Mouse (Mus musculus) right cerebral cortex, postnatal 10 days (tissue): ENCODE data around the gene Mrps23.

Experiments used
- DNase-seq, 2 experiments: peaks; one replicate each; pipeline ENCODE4 v3.0.0; 2021; ENCODE audit warnings: low spot score in 2 of 2

The Mrps23 gene

GRCm38 (mm10) chr11:88248636-88249035 is 44.4 kb downstream of the Mrps23 start:
- DNase-seq, result no peak

- no peak for DNase-seq
These were observed 46.4 kb downstream of the Mrps23 start for GRCm38 (mm10) chr11:88250568-88250967.

- DNase-seq, result no peak
These were observed 47.1 kb downstream of the Mrps23 start for GRCm38 (mm10) chr11:88251295-88251694.

- DNase-seq, result peak; percentile 70 to 87
These were observed 48.0 kb downstream of the Mrps23 start for GRCm38 (mm10) chr11:88251972-88252766.

DNA sequence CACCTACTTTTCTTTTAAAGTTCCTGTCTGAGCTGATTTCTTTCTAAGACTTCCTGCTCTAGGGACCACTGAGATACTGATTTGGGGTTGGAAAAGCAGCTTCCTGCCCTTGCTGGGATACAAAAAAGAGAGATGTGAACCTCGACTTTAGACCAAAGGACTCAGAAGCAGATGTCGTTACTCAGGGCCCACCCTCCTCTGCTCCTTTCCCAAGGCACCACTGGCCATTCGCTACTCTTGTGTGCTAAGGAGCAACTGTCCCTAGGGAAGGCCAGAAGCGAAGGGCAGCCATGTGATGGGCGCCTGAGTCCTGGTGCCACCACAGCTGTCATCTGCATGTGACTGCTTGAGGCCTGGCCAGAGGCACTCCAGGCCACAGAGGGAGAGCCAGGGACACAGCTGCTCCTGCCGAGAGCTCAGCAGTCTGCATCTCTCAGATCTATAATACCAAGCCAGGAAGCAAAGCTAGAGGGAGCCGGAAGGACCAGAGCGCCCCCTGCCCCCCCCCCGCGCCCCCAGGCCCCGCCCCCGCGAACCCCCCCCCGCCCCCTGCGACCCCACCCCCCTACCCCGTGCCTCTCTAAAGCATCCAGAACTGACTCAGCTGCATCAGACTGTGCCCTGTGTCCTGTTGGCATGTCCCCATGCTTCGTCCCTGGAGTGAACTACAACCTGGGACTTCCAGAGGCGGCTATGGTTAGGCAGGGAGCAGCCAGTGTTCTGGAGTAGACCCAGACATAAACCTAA is 48.8 kb downstream of the Mrps23 start:
- peak in 1 of 2 experiments; percentile 35 for DNase-seq

- no peak for DNase-seq
These were observed 49.5 kb downstream of the Mrps23 start for GRCm38 (mm10) chr11:88253514-88254167.

- no peak for DNase-seq
These were observed 53.5 kb downstream of the Mrps23 start for GRCm38 (mm10) chr11:88257700-88258099.

GRCm38 (mm10) chr11:88258212-88258611 is 54.0 kb downstream of the Mrps23 start:
- DNase-seq, result no peak

DNA sequence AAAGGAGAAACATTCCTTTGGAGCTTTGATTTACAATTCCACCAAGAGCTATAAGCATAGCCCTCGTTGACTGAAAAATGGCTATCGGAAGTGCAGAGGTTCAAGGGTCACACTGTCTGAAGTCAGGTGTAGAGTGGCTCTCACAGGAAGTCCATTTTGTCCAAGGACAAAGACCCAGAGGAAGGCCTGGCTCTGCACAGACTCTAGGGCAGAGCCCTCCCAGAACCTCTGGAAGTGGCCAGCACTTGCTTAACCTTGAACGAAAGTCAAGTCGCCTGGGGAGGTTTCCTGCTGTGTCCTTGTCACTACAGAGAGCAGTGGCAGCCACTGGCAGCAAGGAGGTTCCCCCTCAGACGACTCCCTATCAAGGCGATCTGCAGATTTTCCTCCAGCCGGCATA is 56.3 kb downstream of the Mrps23 start:
- no peak for DNase-seq
